Mouse (Mus musculus) myocyte (in vitro differentiated cells): ENCODE data around the gene Coa7. TPM values are rescaled to one million over a fixed set of nuclear protein-coding genes. Genes with fewer than 3 reads are reported as not detected.

Experiments
- H3K27me3 ChIP-seq: one replicate; pipeline ENCODE4 v1.6.1; 2011; ENCODE audit not compliant: control insufficient read depth, insufficient read depth, insufficient read length
- H3K36me3 ChIP-seq: one replicate; pipeline ENCODE4 v1.6.1; 2011; ENCODE audit not compliant: control insufficient read depth, insufficient read depth
- H3K4me2 ChIP-seq: one replicate; pipeline ENCODE4 v1.6.1; 2011; ENCODE audit warnings: low read depth, control low read depth
- H3K4me3 ChIP-seq: one replicate; pipeline ENCODE4 v1.5.1; 2011; ENCODE audit warnings: mild to moderate bottlenecking, control low read depth, moderate library complexity
- H3K79me2 ChIP-seq: one replicate; pipeline ENCODE4 v1.6.1; 2011; ENCODE audit not compliant: control insufficient read depth, insufficient read depth
- H3ac ChIP-seq: one replicate; pipeline ENCODE4 v1.6.1; 2011; ENCODE audit not compliant: control insufficient read depth, insufficient read length
- CEBPB ChIP-seq: IDR thresholded peaks from 2 replicates; pipeline ENCODE4 v1.6.1; 2011; ENCODE audit warnings: mild to moderate bottlenecking, moderate library complexity; ENCODE audit not compliant: poor library complexity, insufficient read depth, severe bottlenecking
- E2F4 ChIP-seq: IDR thresholded peaks from one replicate; pipeline ENCODE4 v1.6.1; 2011; ENCODE audit warnings: mild to moderate bottlenecking, control low read depth, moderate library complexity; ENCODE audit not compliant: insufficient read depth
- MAX ChIP-seq: IDR thresholded peaks from one replicate; pipeline ENCODE4 v1.6.1; 2011; ENCODE audit warnings: low read depth, mild to moderate bottlenecking, control low read depth
- MYOD1 ChIP-seq, 3 experiments: IDR thresholded peaks; one replicate each; pipeline ENCODE4 v1.6.1; 2011; ENCODE audit warnings: control low read depth in 2 of 3, low read depth in 2 of 3, mild to moderate bottlenecking in 2 of 3, moderate library complexity in 1 of 3; ENCODE audit not compliant: insufficient read length in 2 of 3, control insufficient read depth in 1 of 3
- MYOG ChIP-seq, 3 experiments: IDR thresholded peaks; one replicate each; pipeline ENCODE4 v1.6.1; 2011; ENCODE audit warnings: control low read depth in 2 of 3, low read depth in 2 of 3, mild to moderate bottlenecking in 2 of 3; ENCODE audit not compliant: insufficient read length in 2 of 3, control insufficient read depth in 1 of 3, insufficient read depth in 1 of 3
- POLR2A ChIP-seq: IDR thresholded peaks from one replicate; pipeline ENCODE4 v1.6.1; 2011; ENCODE audit warnings: low read depth, mild to moderate bottlenecking, control low read depth, moderate library complexity; ENCODE audit not compliant: insufficient read length
- POLR2AphosphoS2 ChIP-seq: IDR thresholded peaks from one replicate; pipeline ENCODE4 v1.6.1; 2011; ENCODE audit warnings: low read depth, control low read depth; ENCODE audit not compliant: insufficient read length
- REST ChIP-seq: IDR thresholded peaks from one replicate; pipeline ENCODE4 v1.6.1; 2011; ENCODE audit warnings: mild to moderate bottlenecking, control low read depth, moderate library complexity; ENCODE audit not compliant: insufficient read depth, insufficient read length
- SRF ChIP-seq: IDR thresholded peaks from one replicate; pipeline ENCODE4 v1.6.1; 2011; ENCODE audit warnings: low read depth; ENCODE audit not compliant: control insufficient read depth, insufficient read length
- TCF12 ChIP-seq: IDR thresholded peaks from one replicate; pipeline ENCODE4 v1.6.1; 2011; ENCODE audit warnings: mild to moderate bottlenecking, control low read depth; ENCODE audit not compliant: poor library complexity, insufficient read depth, severe bottlenecking
- TCF3 ChIP-seq: IDR thresholded peaks from one replicate; pipeline ENCODE4 v1.6.1; 2011; ENCODE audit warnings: low read depth, control low read depth; ENCODE audit not compliant: insufficient read length
- USF1 ChIP-seq: IDR thresholded peaks from one replicate; pipeline ENCODE4 v1.6.1; 2011; ENCODE audit warnings: low read depth, mild to moderate bottlenecking, control low read depth, moderate library complexity
- polyA plus RNA-seq: library from polyadenylated mRNA; unstranded; fragments of >200 nt; fragmentation: generic; extraction: Trizol; gene quantifications from one replicate; pipeline ENCODE4 v1.2.1, GENCODE M21; 2012; ENCODE audit warnings: missing spikeins

Gene Coa7
- polyA plus RNA-seq, 1 experiment = 31.9 TPM

DNA sequence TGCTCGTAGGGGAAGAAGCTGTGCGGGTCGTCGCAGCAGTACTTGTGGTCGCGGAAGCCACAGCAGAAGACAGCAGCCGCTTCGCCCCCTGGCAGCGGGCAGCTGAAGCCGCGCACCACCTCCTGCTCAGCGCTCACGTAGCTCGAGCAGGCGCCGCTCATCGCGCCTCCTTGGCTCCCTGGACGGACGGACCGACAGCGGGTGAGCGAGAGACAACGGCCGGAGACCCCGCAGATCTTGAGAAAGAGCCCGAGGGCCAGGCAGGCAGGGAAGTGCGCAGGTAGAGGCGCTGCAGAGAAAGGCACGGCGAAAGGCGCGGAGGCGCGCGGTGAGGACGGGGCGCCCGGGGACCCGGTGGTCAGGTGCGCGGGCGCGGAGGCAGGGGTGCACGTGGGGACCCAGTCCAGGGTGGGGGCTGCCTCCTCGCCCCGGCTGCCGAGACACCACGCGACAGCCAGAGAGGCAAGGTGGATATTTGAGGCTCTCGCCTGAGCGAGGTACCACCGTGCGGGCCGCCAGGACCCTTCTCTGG lies 55.3 kb downstream of the Coa7 start, which contains the start of gene Shisal2a:
Shisal2a (minus strand) TSS at position 167 of the 532 bp plus-strand sequence.
- Histone ChIP-seq H3K4me2 (no peak within 1 kb of the TSS), H3ac (no peak within 1 kb of the TSS), H3K36me3 (no peaks in the 10 kb centered on the region), H3K27me3 (no peaks in the 10 kb centered on the region), H3K79me2 (no peaks in the 10 kb centered on the region), H3K4me3 (no peak within 1 kb of the TSS)
- TF ChIP-seq USF1 = no peak
- TF ChIP-seq MYOG (IDR thresholded peaks at IDR 0.05; ENCODE audit: control insufficient read depth in 1 of 3, insufficient read depth in 1 of 3, insufficient read length in 2 of 3, low read depth in 2 of 3) = peak in 1 of 3 experiments; percentile 2

DNA sequence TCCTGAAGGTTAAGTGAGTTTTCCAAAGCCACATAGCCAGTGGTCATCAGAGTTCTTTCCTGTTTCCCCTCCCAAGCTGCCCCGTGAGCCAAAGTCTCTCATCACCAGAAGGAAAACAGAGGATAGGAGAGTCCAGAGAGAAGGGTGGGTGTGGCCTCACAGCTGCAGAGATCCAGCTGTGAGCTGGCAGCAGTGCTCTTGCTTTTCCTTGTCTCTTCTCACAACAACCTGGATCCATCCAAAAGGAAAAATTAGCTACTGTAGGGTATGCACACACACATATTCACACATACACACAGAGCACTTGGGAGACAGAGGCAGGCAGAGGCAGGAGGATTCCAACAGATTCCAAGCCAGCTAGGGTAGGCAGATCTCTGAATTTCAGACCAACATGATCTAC lies 58.1 kb downstream of the Coa7 start:
- no peak for TF ChIP-seq USF1
- TF ChIP-seq TCF3 = no peak
- no peak for TF ChIP-seq TCF12
- TF ChIP-seq MYOD1 (IDR thresholded peaks at IDR 0.05; ENCODE audit: control insufficient read depth in 1 of 3, insufficient read length in 2 of 3, low read depth in 2 of 3) = no peak
- TF ChIP-seq MAX = no peak
- TF ChIP-seq POLR2AphosphoS2 = no peak
- TF ChIP-seq POLR2A = no peak
- no peak for TF ChIP-seq E2F4
- TF ChIP-seq REST = no peak
- no peak for TF ChIP-seq CEBPB
- TF ChIP-seq MYOG (IDR thresholded peaks at IDR 0.05; ENCODE audit: control insufficient read depth in 1 of 3, insufficient read depth in 1 of 3, insufficient read length in 2 of 3, low read depth in 2 of 3) = no peak
- TF ChIP-seq SRF = no peak
- Histone ChIP-seq H3K4me2 (no peak overlapping the region), H3K36me3 (no peaks in the 10 kb centered on the region), H3ac (no peak overlapping the region), H3K79me2 (no peaks in the 10 kb centered on the region), H3K4me3 (no peak overlapping the region), H3K27me3 (no peaks in the 10 kb centered on the region)

GRCm38 (mm10) chr4:108387106-108387505 lies 59.2 kb downstream of the Coa7 start:
- H3K36me3 ChIP-seq = no peaks in the 10 kb centered on the region
- H3K27me3 ChIP-seq = no peaks in the 10 kb centered on the region
- peak overlapping the region; percentile 2 for H3K4me3 ChIP-seq
- H3K79me2 ChIP-seq = no peaks in the 10 kb centered on the region
- no peak overlapping the region for H3ac ChIP-seq
- H3K4me2 ChIP-seq = peak overlapping the region; percentile 66
- TF ChIP-seq E2F4 (no peak), REST (no peak), USF1 (no peak), TCF12 (no peak), MAX (no peak)

GRCm38 (mm10) chr4:108387681-108388253 lies 59.8 kb downstream of the Coa7 start:
- Histone ChIP-seq H3ac (no peak overlapping the region), H3K4me3 (peak overlapping the region; percentile 2), H3K4me2 (peak overlapping the region; percentile 66), H3K36me3 (no peaks in the 10 kb centered on the region), H3K27me3 (no peaks in the 10 kb centered on the region), H3K79me2 (no peaks in the 10 kb centered on the region)
- TF ChIP-seq E2F4 = no peak
- no peak for TF ChIP-seq POLR2AphosphoS2
- no peak for TF ChIP-seq TCF12
- TF ChIP-seq POLR2A = peak; percentile 42

DNA sequence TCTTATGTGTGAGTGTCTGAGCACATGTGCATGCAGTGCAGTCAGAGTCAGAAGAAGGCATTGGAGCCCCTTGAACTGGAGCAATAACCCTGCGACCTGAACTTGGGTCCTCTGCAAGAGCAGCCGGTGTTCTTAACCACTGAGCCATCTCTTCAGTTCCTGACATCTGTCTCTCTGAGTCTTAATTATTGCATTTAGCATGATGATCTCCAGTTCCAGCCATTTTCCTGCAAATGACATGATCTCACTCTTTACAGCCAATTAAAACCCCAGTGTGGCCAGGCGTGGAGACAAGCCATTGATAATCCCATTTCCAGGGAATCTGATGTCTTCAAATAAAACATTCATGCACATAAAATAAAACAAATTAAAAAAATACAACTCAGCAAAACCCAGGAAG lies 60.8 kb downstream of the Coa7 start:
- TF ChIP-seq POLR2AphosphoS2 (no peak), USF1 (no peak), MAX (no peak), E2F4 (no peak), MYOG (IDR thresholded peaks at IDR 0.05; ENCODE audit: control insufficient read depth in 1 of 3, insufficient read depth in 1 of 3, insufficient read length in 2 of 3, low read depth in 2 of 3) (no peak), TCF12 (no peak), TCF3 (no peak), MYOD1 (IDR thresholded peaks at IDR 0.05; ENCODE audit: control insufficient read depth in 1 of 3, insufficient read length in 2 of 3, low read depth in 2 of 3) (no peak), REST (no peak), POLR2A (no peak), CEBPB (no peak), SRF (no peak)
- Histone ChIP-seq H3K36me3 (no peaks in the 10 kb centered on the region), H3K27me3 (no peaks in the 10 kb centered on the region)

More for the DNA sequence above, 60.8 kb downstream of the Coa7 start:
- no peak overlapping the region for H3ac ChIP-seq
- H3K4me3 ChIP-seq = no peak overlapping the region
- H3K79me2 ChIP-seq = no peaks in the 10 kb centered on the region
- H3K4me2 ChIP-seq = no peak overlapping the region
